26 mouse cellular contexts compared by ENCODE assay signal in the genomic region with DNA sequence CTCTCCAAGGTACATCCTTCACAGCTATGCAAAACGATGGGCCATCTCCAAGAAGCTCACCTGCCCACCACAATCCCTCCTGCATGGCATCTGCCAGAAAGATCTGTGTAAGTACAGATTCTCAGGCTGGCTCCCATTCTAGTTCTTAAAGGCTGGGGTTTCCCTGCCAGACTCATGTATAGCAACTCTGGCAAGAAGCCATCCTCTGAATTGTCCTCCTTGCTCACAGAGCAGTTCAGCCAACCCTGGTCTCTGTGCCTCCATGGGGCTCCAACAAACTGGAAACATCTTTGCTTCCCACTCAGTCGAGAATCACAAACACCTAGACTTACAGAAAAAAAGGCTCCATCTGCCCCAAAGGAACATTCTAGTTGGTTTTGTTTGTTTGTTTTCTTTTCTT. TPM values are rescaled to one million over a fixed set of nuclear protein-coding genes. Genes with fewer than 3 reads are reported as not detected.
DNase-seq lines count a peak whose midpoint lies in the region; ATAC-seq and TF ChIP-seq lines count a peak whose summit lies in the region.
"Had no signal": no experiment of that assay in that cellular context is flagged by ENCODE, and none has a peak within 500 bp of the region (broad histone marks: within the 10 kb centered on the region; RNA-seq: fewer than 3 reads in every experiment).

No protein-coding gene starts in this region.

- H3K36me3 ChIP-seq in lung, embryonic 14.5 days (ENCODE audit: insufficient read depth): no peaks in the 10 kb centered on the region
- H3K36me3 ChIP-seq: forebrain, embryonic 15.5 days; heart, embryonic 13.5 days; limb, embryonic 12.5 days; midbrain, embryonic 13.5 days; neural tube, embryonic 12.5 days had no signal

- 71% methylated on average over 2 of the region's 2 CpGs for WGBS in lung, embryonic 14.5 days

- no peak for TF ChIP-seq CTCF in lung, embryonic 14.5 days (IDR thresholded peaks at IDR 0.05; ENCODE audit: low read depth)
- no peak for TF ChIP-seq CTCF in brain, embryonic 14.5 days (IDR thresholded peaks at IDR 0.05; ENCODE audit: borderline replicate concordance, extremely low read depth, insufficient read depth, insufficient read length)

- H3K4me3 ChIP-seq in lung, embryonic 14.5 days (ENCODE audit: low read depth, low read length): no peak overlapping the region
- H3K4me3 ChIP-seq: forebrain, embryonic 15.5 days; heart, embryonic 13.5 days; limb, embryonic 12.5 days; megakaryocyte, embryonic 14.5 days; midbrain, embryonic 13.5 days; myocyte; neural tube, embryonic 12.5 days had no signal

- H3K9ac ChIP-seq in lung, embryonic 14.5 days: no peak overlapping the region
- H3K9ac ChIP-seq: forebrain, embryonic 15.5 days; heart, embryonic 13.5 days; limb, embryonic 12.5 days; midbrain, embryonic 13.5 days; neural tube, embryonic 12.5 days had no signal

- H3K4me2 ChIP-seq in lung, embryonic 14.5 days: no peak overlapping the region
- H3K4me2 ChIP-seq: forebrain, embryonic 15.5 days; heart, embryonic 13.5 days; limb, embryonic 12.5 days; liver, embryonic 11.5 days; midbrain, embryonic 13.5 days; neural tube, embryonic 12.5 days had no signal

- no peaks in the 10 kb centered on the region for H3K27me3 ChIP-seq in lung, embryonic 14.5 days (ENCODE audit: insufficient read depth, low read length)
- H3K27me3 ChIP-seq: CH12.LX; forebrain, embryonic 15.5 days; heart, embryonic 13.5 days; limb, embryonic 12.5 days; midbrain, embryonic 13.5 days; neural tube, embryonic 12.5 days had no signal

- no peak for DNase-seq in frontal cortex, postnatal 10 days (ENCODE audit: low spot score in 2 of 2)
- peak; percentile 52 for DNase-seq in lung, embryonic 14.5 days
- DNase-seq in lung, postnatal 14 days: no peak
- peak; percentile 50 for DNase-seq in NIH3T3 (ENCODE audit: low read depth)
- DNase-seq in brain, embryonic 14.5 days (ENCODE audit: low read depth): peak; percentile 69
- DNase-seq: adrenal gland, adult 8-10 months; cerebellum, adult 11 months; cerebellum, adult 9-11 months; gastrocnemius, postnatal 10 days; heart, postnatal 10 days; kidney, adult 8-10 months; kidney, postnatal 10 days; layer of hippocampus, postnatal 36 days; lung, postnatal 4 days; right cerebral cortex, postnatal 14 days had no signal

- 0 out of 2 replicates have a peak, but pooled peaks have one; percentile 33 for ATAC-seq in frontal cortex, adult (ENCODE audit: low TSS enrichment)
- ATAC-seq in lung, embryonic 14.5 days (ENCODE audit: insufficient read depth): no peak
- ATAC-seq: forebrain, embryonic 15.5 days; intestine, embryonic 16.5 days; midbrain, embryonic 13.5 days had no signal

- no peaks in the 10 kb centered on the region for H3K4me1 ChIP-seq in lung, embryonic 14.5 days (ENCODE audit: insufficient read depth)
- H3K4me1 ChIP-seq: limb, embryonic 12.5 days; megakaryocyte, embryonic 14.5 days; midbrain, embryonic 13.5 days; neural tube, embryonic 12.5 days had no signal

- H3K27ac ChIP-seq in lung, embryonic 14.5 days (ENCODE audit: low read depth): no peak overlapping the region
- H3K27ac ChIP-seq: forebrain, embryonic 15.5 days; heart, embryonic 13.5 days; limb, embryonic 12.5 days; midbrain, embryonic 13.5 days; neural tube, embryonic 12.5 days had no signal

- H3K9me3 ChIP-seq in lung, embryonic 14.5 days (ENCODE audit: low read depth, low read length): no peaks in the 10 kb centered on the region
- H3K9me3 ChIP-seq: forebrain, embryonic 15.5 days; heart, embryonic 13.5 days; limb, embryonic 12.5 days; neural tube, embryonic 12.5 days had no signal

- TF ChIP-seq POLR2A in brain, embryonic 14.5 days (IDR thresholded peaks at IDR 0.05; ENCODE audit: borderline replicate concordance, extremely low read depth, insufficient read depth, insufficient read length, poor library complexity, severe bottlenecking): no peak

RNA-seq across cellular contexts. Expression of a gene that starts 54.5 kb away (rescaled TPM):
- 1.2 and 1.4 TPM in 2 replicates for polyA plus RNA-seq in lung, embryonic 14.5 days (2014; fragmentation: Nextera tagmentation; extraction: Ambion mirVana)
- polyA plus RNA-seq in brain, embryonic 14.5 days (2012; rRNA removed): 10.7 and 15.8 TPM in 2 replicates

Comparison
In these comparisons a context has a peak if more than half of its experiments do, and no peak if none do; other contexts are left out.
1. DNase-seq: peak in lung, embryonic 14.5 days (single experiment), NIH3T3 (single experiment) and brain, embryonic 14.5 days (single experiment); none in frontal cortex, postnatal 10 days (0 of 2) and lung, postnatal 14 days (single experiment).